Mouse (Mus musculus): ENCODE data around the gene Gfpt1.

DNA sequence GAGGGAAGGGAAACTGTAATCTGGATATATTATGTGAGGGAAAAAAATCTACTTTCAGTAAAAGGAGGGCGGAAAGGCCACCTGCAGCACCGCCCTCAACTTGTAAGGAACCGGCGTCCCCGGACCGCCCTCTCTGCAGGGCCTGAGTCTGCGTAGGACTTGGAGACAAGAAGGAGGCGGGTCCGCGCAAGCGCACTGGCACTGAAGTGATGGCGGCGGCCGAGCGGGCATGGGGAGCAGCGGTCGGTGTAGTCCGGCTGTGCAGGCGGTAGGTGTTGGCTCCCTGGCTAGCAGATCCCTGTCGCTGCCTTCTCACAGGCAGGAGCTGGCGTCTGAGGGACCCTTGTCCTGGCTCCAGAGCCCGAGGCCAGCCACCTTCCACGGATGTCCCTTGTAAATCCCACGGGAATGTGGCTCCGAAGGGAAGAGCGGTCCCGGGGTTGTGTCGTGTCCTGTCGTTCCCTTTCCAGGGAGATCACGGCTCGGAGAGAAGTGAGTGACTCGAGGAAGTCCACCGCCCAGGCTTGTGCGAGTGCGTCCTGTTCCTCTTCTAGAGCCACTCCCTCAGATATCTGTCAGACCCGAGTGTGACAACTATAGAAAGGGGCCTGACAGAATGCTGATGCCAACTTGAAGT is 32.8 kb upstream of the Gfpt1 start:
- TF ChIP-seq CTCF (conservative IDR thresholded peaks at IDR 0.05; ENCODE audit: low read length) = no peak
- TF ChIP-seq POU5F1 (IDR thresholded peaks at IDR 0.05; ENCODE audit: borderline replicate concordance, low read length) = no peak
- no peak for TF ChIP-seq NANOG (IDR thresholded peaks at IDR 0.05; ENCODE audit: borderline replicate concordance, low read length)

Data from E14TG2a.4 (cell line).